Mouse (Mus musculus): ENCODE results near the gene Dgcr2. TPM values are rescaled to one million over a fixed set of nuclear protein-coding genes. Genes with fewer than 3 reads are reported as not detected.

The Dgcr2 gene
- polyA plus RNA-seq, 1 experiment from 2014 or later: 68.8 TPM

GRCm38 (mm10) chr16:17853263-17853662, 45.1 kb downstream of the Dgcr2 start:
- no peak overlapping the region for H3K9ac ChIP-seq (replicated peaks; ENCODE audit: low read length)
- no peaks in the 10 kb centered on the region for H3K4me1 ChIP-seq (ENCODE audit: control insufficient read depth, insufficient read depth, low read length)
- no peaks in the 10 kb centered on the region for H3K27me3 ChIP-seq (ENCODE audit: control insufficient read depth, insufficient read depth, low read length)
- H3K9me3 ChIP-seq (replicated peaks; ENCODE audit: control insufficient read depth, low read length): no peaks in the 10 kb centered on the region
- ATAC-seq (replicated peaks; ENCODE audit: insufficient number of reproducible peaks, low FRiP score, low TSS enrichment, low read depth) (no peak), DNase-seq (ENCODE audit: low spot score) (no peak)
- H3K27ac ChIP-seq (replicated peaks; ENCODE audit: low read depth, low read length): no peak overlapping the region
- H3K4me3 ChIP-seq (ENCODE audit: low read depth, low read length): no peak overlapping the region
- H3K4me2 ChIP-seq (ENCODE audit: low read depth, low read length): no peak overlapping the region
- 84% methylated on average over 2 of the region's 2 CpGs for WGBS
- H3K36me3 ChIP-seq (replicated peaks; ENCODE audit: control insufficient read depth, insufficient read depth, low read depth, low read length): peaks cover 12% of the 10 kb centered on the region

- DNase-seq (ENCODE audit: low spot score): no peak
- Histone ChIP-seq H3K27ac (replicated peaks; ENCODE audit: low read depth, low read length) (no peak overlapping the region), H3K9ac (replicated peaks; ENCODE audit: low read length) (no peak overlapping the region), H3K4me1 (ENCODE audit: control insufficient read depth, insufficient read depth, low read length) (no peaks in the 10 kb centered on the region), H3K27me3 (ENCODE audit: control insufficient read depth, insufficient read depth, low read length) (no peaks in the 10 kb centered on the region), H3K36me3 (replicated peaks; ENCODE audit: control insufficient read depth, insufficient read depth, low read depth, low read length) (peaks cover 7% of the 10 kb centered on the region), H3K4me2 (ENCODE audit: low read depth, low read length) (no peak overlapping the region), H3K4me3 (ENCODE audit: low read depth, low read length) (no peak overlapping the region), H3K9me3 (replicated peaks; ENCODE audit: control insufficient read depth, low read length) (no peaks in the 10 kb centered on the region)
- 97% methylated on average over 1 of the region's 1 CpGs for WGBS
- ATAC-seq (replicated peaks; ENCODE audit: insufficient number of reproducible peaks, low FRiP score, low TSS enrichment, low read depth): no peak
Observed at GRCm38 (mm10) chr16:17851860-17852259, 46.5 kb downstream of the Dgcr2 start.

GRCm38 (mm10) chr16:17851331-17851730, 47.0 kb downstream of the Dgcr2 start:
- DNase-seq (ENCODE audit: low spot score) (no peak), ATAC-seq (replicated peaks; ENCODE audit: insufficient number of reproducible peaks, low FRiP score, low TSS enrichment, low read depth) (no peak)
- Histone ChIP-seq H3K9me3 (replicated peaks; ENCODE audit: control insufficient read depth, low read length) (no peaks in the 10 kb centered on the region), H3K4me1 (ENCODE audit: control insufficient read depth, insufficient read depth, low read length) (no peaks in the 10 kb centered on the region), H3K27ac (replicated peaks; ENCODE audit: low read depth, low read length) (no peak overlapping the region), H3K36me3 (replicated peaks; ENCODE audit: control insufficient read depth, insufficient read depth, low read depth, low read length) (peaks cover 5% of the 10 kb centered on the region), H3K4me2 (ENCODE audit: low read depth, low read length) (no peak overlapping the region), H3K9ac (replicated peaks; ENCODE audit: low read length) (no peak overlapping the region), H3K4me3 (ENCODE audit: low read depth, low read length) (no peak overlapping the region), H3K27me3 (ENCODE audit: control insufficient read depth, insufficient read depth, low read length) (no peaks in the 10 kb centered on the region)
- 96% methylated on average over 5 of the region's 5 CpGs for WGBS

GRCm38 (mm10) chr16:17849486-17849885, 48.9 kb downstream of the Dgcr2 start:
- DNase-seq (ENCODE audit: low spot score): no peak
- Histone ChIP-seq H3K4me1 (ENCODE audit: control insufficient read depth, insufficient read depth, low read length) (no peaks in the 10 kb centered on the region), H3K4me3 (ENCODE audit: low read depth, low read length) (no peak overlapping the region), H3K4me2 (ENCODE audit: low read depth, low read length) (no peak overlapping the region), H3K36me3 (replicated peaks; ENCODE audit: control insufficient read depth, insufficient read depth, low read depth, low read length) (peaks cover 11% of the 10 kb centered on the region), H3K27ac (replicated peaks; ENCODE audit: low read depth, low read length) (no peak overlapping the region), H3K27me3 (ENCODE audit: control insufficient read depth, insufficient read depth, low read length) (no peaks in the 10 kb centered on the region), H3K9me3 (replicated peaks; ENCODE audit: control insufficient read depth, low read length) (no peaks in the 10 kb centered on the region), H3K9ac (replicated peaks; ENCODE audit: low read length) (no peak overlapping the region)
- ATAC-seq (replicated peaks; ENCODE audit: insufficient number of reproducible peaks, low FRiP score, low TSS enrichment, low read depth): no peak
- WGBS: 88% methylated on average over 6 of the region's 6 CpGs

- Histone ChIP-seq H3K4me2 (ENCODE audit: low read depth, low read length) (no peak overlapping the region), H3K4me1 (ENCODE audit: control insufficient read depth, insufficient read depth, low read length) (no peaks in the 10 kb centered on the region), H3K9ac (replicated peaks; ENCODE audit: low read length) (no peak overlapping the region), H3K9me3 (replicated peaks; ENCODE audit: control insufficient read depth, low read length) (no peaks in the 10 kb centered on the region), H3K27ac (replicated peaks; ENCODE audit: low read depth, low read length) (no peak overlapping the region), H3K27me3 (ENCODE audit: control insufficient read depth, insufficient read depth, low read length) (no peaks in the 10 kb centered on the region), H3K4me3 (ENCODE audit: low read depth, low read length) (no peak overlapping the region), H3K36me3 (replicated peaks; ENCODE audit: control insufficient read depth, insufficient read depth, low read depth, low read length) (peaks cover 12% of the 10 kb centered on the region)
- 27% methylated on average over 1 of the region's 1 CpGs for WGBS
- ATAC-seq (replicated peaks; ENCODE audit: insufficient number of reproducible peaks, low FRiP score, low TSS enrichment, low read depth) (no peak), DNase-seq (ENCODE audit: low spot score) (peak; percentile 89)
Observed at GRCm38 (mm10) chr16:17848928-17849327, 49.4 kb downstream of the Dgcr2 start.

- no peaks in the 10 kb centered on the region for H3K9me3 ChIP-seq (replicated peaks; ENCODE audit: control insufficient read depth, low read length)
- no peak for DNase-seq (ENCODE audit: low spot score)
- WGBS: 93% methylated on average over 6 of the region's 6 CpGs
- no peak overlapping the region for H3K27ac ChIP-seq (replicated peaks; ENCODE audit: low read depth, low read length)
- no peak overlapping the region for H3K4me2 ChIP-seq (ENCODE audit: low read depth, low read length)
- ATAC-seq (replicated peaks; ENCODE audit: insufficient number of reproducible peaks, low FRiP score, low TSS enrichment, low read depth): no peak
- H3K36me3 ChIP-seq (replicated peaks; ENCODE audit: control insufficient read depth, insufficient read depth, low read depth, low read length): peaks cover 12% of the 10 kb centered on the region
- H3K4me1 ChIP-seq (ENCODE audit: control insufficient read depth, insufficient read depth, low read length): no peaks in the 10 kb centered on the region
- H3K9ac ChIP-seq (replicated peaks; ENCODE audit: low read length): no peak overlapping the region
- H3K4me3 ChIP-seq (ENCODE audit: low read depth, low read length): no peak overlapping the region
- no peaks in the 10 kb centered on the region for H3K27me3 ChIP-seq (ENCODE audit: control insufficient read depth, insufficient read depth, low read length)
Observed at GRCm38 (mm10) chr16:17848431-17848830, 49.9 kb downstream of the Dgcr2 start.

GRCm38 (mm10) chr16:17843701-17844365, 54.5 kb downstream of the Dgcr2 start:
- Histone ChIP-seq H3K36me3 (replicated peaks; ENCODE audit: control insufficient read depth, insufficient read depth, low read depth, low read length) (peaks cover 19% of the 10 kb centered on the region), H3K9ac (replicated peaks; ENCODE audit: low read length) (no peak overlapping the region), H3K4me3 (ENCODE audit: low read depth, low read length) (no peak overlapping the region), H3K9me3 (replicated peaks; ENCODE audit: control insufficient read depth, low read length) (no peaks in the 10 kb centered on the region), H3K4me2 (ENCODE audit: low read depth, low read length) (no peak overlapping the region), H3K27ac (replicated peaks; ENCODE audit: low read depth, low read length) (no peak overlapping the region), H3K27me3 (ENCODE audit: control insufficient read depth, insufficient read depth, low read length) (no peaks in the 10 kb centered on the region), H3K4me1 (ENCODE audit: control insufficient read depth, insufficient read depth, low read length) (no peaks in the 10 kb centered on the region)
- DNase-seq (ENCODE audit: low spot score) (no peak), ATAC-seq (replicated peaks; ENCODE audit: insufficient number of reproducible peaks, low FRiP score, low TSS enrichment, low read depth) (no peak)
- 92% methylated on average over 10 of the region's 10 CpGs for WGBS

- Histone ChIP-seq H3K36me3 (replicated peaks; ENCODE audit: control insufficient read depth, insufficient read depth, low read depth, low read length) (peaks cover 19% of the 10 kb centered on the region), H3K4me1 (ENCODE audit: control insufficient read depth, insufficient read depth, low read length) (no peaks in the 10 kb centered on the region), H3K27me3 (ENCODE audit: control insufficient read depth, insufficient read depth, low read length) (no peaks in the 10 kb centered on the region; the same call in 1 of the 2 replicates), H3K9ac (replicated peaks; ENCODE audit: low read length) (no peak overlapping the region), H3K4me2 (ENCODE audit: low read depth, low read length) (no peak overlapping the region), H3K27ac (replicated peaks; ENCODE audit: low read depth, low read length) (no peak overlapping the region), H3K9me3 (replicated peaks; ENCODE audit: control insufficient read depth, low read length) (no peaks in the 10 kb centered on the region), H3K4me3 (ENCODE audit: low read depth, low read length) (no peak overlapping the region)
- ATAC-seq (replicated peaks; ENCODE audit: insufficient number of reproducible peaks, low FRiP score, low TSS enrichment, low read depth): no peak
- no peak for DNase-seq (ENCODE audit: low spot score)
- 94% methylated on average over 7 of the region's 7 CpGs for WGBS
Observed at GRCm38 (mm10) chr16:17842437-17842836, 55.9 kb downstream of the Dgcr2 start.
